Mouse (Mus musculus) v-Abl transformed pro-B cells (cell line): Measurements from ENCODE around the gene Trim33.

Source experiments
- in situ Hi-C, 2 experiments: fragments of 400-800 bp; cut with MboI; formaldehyde crosslinking; loops; one replicate each; pipeline ENCODE4 v1.15.1; 2025; ENCODE audit not compliant: unreplicated experiment in 2 of 2

The Trim33 gene

DNA sequence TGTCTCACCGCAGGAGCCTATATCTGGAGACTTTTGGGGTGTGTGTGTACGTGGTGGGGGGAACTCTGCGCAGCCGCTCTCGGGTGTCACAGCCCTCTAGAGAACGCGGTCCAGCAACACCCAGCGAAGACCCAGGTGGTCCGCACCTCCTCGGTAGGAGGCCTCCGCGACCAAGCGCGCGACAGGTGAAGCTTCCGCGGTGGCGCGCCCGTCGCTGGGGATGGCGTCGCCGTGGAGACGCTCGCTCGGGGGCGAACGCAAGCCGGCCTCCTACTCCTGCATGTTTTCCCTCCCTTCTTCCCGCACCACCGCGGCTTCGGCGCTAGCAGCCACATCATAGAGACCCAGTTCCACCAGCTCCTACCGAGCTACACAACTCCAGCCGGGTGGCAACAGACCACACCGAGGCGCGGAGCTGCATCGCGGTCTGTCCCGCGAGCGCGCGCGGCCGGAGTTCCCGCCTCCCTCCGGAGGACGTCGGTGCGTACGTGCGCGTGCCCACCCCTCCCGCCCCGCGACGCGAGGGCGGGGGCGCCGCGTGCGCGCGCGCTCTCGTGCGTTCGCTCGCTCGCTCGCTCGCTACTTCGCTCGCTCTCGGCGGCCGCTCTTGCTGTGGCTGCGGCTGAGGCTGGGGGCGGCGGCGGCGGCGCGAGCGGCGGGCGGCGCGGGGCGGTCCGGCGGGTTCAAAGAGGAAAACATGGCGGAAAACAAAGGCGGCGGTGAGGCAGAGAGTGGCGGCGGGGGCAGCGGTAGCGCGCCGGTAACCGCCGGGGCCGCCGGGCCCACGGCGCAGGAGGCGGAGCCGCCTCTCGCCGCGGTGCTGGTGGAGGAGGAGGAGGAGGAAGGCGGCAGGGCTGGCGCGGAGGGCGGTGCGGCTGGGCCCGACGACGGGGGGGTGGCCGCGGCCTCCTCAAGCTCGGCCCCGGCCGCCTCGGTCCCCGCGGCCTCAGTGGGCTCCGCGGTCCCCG lies at the start of gene Trim33:
Gene Trim33, plus strand, starts transcription at position 112 of the 968 bp plus-strand sequence.
- in situ Hi-C loops = no loop called here

DNA sequence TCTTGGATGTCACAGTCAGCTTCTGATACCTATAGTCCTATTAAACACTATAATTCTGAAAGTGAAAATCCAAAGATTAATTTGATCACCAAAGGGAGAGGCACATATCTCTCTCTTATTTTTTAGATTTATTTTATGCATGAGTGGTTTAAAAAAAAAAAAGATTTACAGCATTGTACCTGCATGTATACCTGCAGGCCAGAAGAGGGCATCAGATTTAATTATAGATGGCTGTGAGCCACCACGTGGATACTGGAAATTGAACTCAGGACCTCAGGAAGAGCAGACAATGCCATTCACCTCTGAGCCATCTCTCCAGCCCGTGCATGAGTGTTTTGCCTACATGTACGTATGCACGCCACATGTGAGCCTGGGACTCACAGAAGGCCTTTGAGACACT lies 46.7 kb upstream of the Trim33 start:
- in situ Hi-C loops = no loop called here

DNA sequence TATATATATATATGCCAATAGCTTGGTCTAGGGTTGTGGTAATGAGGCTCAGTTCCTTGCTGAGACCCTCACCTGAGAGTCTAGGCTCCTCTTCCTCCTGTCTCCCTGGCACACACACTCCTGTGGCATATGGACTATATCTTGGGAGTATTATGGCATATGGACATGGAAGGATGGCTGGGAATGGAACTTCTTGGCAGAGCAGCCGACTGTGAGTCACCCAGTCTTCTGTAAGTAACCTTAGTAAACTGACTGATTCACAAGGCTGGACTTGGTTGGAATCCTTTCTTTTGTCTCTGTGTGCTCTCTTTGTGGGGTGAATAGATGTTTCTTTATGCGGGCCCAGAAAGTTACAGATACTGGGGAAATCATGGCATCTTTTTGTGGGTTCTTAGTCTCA lies 37.6 kb upstream of the Trim33 start:
- in situ Hi-C loops = no loop called here

DNA sequence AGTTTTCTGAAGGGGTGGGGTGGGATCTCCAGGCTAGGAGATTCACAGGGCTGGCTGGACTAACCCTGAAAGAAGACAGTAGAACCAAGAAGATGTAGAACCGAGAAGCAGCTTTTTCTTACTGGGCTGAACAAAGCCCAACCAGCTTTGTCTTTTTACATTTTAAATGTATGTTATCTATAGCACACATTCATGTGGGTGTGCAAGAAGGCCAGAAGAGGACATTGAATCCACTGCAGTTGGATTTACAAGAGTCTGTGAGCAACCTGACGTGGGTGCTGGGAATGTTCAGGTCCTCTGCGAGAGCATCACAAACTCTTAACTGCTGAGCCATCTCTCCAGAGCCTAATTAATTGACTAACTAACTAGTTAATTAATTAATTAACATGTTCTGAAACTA lies 36.9 kb upstream of the Trim33 start:
- in situ Hi-C loops = no loop called here

DNA sequence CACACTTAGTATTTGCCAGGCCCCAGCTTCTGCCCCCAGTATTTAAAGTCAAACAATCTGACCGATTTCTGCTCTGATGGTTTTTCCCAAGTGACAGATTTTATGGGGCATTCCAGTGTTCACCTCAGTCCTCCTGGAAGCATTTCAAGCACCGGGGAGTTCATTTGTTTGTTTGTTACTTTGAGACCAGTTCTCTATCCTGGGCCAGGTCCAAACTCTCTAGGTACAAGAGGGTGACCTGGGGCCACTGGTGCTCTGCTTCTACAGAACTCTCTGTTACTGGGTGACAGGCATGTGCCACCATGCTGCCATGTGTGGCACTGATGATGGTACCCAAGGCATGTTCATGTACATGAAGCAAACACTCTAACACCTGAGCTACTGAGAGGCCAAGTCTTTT lies 35.6 kb upstream of the Trim33 start:
- in situ Hi-C loops = no loop called here

DNA sequence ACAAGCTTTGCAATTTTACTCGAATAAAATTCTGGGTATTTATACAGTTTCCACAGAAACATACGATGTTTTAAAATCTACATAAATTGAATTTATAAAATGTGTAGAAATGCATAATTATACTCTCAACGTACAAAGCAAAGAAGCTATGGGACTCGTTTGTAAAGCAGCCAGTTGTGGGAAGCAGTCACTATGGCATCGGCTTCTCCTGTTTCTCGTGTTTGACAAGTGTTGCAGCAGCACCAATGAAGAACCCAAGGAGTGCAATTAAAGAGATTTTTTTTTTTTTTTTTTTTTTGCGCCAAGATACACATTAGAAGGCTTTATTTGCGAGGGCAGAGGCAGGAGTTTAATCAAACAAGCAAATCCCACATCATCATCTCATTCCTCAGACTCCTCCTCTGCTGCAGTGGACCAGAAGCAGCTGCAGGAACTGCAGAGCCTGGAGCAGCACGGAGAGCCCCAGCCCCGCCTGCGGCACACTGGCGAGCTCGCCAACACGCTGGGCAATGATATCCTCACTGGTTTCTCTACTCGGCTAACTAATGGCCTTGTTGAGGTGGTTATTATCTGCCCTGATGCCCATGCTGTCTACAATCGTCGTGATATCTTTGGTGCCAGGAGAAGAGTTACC lies 32.3 kb upstream of the Trim33 start:
- in situ Hi-C loops = no loop called here

DNA sequence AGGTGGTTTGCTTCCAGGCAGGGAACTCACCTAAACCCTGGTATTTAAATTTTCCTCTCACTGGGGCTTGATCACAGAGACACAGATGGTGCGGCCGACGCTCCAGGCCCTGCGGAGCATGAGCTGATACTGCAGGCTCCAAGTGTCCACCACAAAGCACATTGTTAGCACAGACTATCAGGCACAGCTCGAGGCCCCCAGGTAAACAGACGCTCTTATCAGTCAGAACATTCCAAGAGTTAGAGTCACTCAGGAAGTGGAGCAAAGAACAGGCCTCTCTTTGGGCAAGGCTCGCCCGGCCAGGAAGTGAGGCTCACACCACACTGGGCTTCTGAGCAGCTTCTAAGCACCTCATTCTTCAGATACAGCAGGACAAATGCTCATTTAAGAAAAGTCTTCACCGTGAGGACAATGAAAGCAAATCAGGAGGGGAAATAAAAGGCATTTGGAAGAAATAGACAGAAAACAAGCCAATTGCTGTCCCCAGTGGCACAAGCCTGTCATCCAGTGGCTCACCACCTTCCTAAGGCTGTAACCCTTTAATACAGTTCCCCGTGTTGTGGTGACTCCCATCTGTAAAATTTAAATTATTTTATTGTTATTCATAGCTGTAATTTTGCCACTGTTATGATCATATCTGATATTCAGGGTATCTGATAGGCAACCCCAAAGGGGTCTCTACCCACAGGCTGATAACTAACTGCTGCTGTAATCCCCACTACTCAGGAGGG lies 22.8 kb upstream of the Trim33 start:
- in situ Hi-C loops = no loop called here

DNA sequence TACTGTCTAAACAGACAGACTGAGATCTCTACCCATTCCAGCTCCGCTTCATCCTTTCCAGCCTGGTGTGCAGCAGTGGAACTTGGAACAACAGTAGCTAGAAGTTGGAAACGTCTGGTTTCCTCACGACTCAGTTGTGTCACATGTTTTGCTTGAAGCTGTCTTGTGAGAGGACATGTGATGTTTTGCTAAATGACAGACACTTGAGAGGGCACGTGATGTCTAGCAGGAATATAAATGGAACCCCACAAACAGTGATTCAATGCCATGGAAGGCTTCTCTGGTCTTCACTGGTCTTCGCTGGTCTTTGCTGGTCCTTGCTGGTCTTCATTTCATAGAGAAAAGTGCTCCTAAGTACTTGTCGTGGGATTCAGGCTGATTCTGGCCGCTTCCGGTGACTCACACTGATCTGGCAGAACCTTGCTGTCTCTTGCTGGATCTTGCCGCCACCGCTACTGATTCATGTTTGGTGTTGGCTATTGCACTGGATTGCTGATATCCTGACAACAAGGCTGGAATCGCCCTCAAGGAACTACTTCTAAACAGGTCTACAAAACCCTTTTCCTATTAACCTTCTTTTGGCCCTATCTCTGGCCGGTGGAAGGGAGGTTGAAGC lies 16.2 kb upstream of the Trim33 start:
- in situ Hi-C loops = no loop called here

DNA sequence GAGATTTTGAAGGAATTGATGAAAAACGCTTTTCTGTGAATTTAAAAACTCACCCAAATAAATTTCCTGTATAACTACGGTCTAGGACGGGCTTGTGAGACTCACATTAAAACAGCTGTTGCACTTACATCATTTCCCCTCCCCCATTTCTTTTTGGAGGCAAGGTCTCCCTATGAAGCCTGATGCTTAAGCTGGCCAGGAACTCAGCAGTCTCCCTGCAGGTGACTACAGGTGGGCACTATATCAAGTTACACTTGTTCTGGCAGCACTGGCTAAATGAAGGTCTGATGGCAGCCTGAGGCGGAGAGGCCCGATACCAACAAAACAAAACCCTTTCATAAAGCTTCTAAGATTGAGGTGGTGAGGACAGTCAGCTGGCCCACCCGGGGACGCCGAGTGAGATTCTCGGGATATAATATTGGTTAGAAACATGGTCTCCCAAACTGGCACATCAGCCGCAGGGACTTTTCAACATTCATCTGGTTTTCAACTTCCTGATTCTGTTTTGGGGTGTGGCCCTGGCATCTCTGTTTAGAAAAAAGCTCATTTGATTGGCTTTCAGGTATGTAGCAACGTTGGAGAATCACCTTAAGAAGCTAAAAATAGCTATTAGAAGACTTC lies 422 bp upstream of the Trim33 start:
- in situ Hi-C loops = no loop called here

DNA sequence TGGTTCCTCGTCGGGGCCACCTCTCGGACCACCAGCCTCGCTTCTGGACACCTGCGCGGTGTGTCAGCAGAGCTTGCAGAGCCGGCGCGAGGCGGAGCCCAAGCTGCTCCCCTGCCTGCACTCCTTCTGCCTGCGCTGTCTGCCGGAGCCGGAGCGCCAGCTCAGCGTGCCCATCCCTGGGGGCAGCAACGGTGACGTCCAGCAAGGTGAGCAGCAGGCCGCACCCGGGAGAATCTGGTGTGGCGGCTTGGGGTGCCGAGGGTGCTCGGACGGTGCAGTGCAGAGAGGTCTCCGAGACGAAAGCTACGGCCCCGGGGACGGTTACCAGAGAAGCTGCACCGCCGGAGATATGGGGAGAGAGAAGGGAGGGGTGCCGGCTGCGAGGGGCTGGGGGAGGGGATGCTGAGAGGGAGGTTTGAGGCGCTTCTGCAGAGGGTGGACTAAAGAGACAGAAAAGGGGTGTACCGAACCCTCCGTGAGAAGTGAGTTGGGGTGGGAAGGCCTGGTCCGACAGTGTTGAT lies 1.2 kb downstream of the Trim33 start:
- in situ Hi-C loops = no loop called here

DNA sequence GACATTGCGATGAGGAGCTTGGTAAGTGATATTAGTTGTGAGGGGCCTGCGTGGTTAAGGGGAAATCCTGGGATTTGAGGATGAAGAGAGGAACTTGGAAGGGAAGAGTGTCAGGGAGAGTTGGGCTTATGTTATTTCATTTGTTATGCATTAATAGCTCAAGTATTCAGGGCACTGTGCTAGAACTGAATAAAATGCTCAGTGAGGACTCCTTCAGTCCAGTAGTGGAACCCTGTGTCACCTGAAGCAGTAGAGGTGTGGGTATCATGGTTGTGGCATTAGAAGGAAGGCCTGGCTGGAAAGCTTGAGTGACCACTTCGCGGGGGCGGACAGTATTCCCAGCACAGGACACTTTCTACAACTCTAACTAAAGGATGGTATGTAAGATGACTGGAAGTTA lies 1.8 kb downstream of the Trim33 start:
- in situ Hi-C loops = no loop called here

DNA sequence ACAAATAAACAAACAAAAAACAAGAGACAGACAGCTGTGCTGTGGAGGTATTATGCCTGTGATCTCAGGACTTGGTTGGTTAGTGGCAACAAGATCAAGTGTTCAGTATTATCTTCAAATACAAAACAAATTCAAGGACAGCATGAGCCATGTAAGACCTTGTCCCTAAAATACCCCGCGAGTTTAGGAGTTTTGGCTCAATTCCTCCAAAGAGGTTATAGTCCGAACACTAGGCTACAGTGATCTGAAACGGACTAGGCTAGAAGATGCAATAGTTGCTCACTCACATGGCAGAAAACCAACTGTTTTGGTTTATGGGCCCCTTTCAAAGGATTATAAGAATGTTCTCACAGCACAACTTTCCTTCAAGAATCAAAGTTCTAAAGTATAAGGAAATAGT lies 9.7 kb downstream of the Trim33 start:
- in situ Hi-C loops = no loop called here

DNA sequence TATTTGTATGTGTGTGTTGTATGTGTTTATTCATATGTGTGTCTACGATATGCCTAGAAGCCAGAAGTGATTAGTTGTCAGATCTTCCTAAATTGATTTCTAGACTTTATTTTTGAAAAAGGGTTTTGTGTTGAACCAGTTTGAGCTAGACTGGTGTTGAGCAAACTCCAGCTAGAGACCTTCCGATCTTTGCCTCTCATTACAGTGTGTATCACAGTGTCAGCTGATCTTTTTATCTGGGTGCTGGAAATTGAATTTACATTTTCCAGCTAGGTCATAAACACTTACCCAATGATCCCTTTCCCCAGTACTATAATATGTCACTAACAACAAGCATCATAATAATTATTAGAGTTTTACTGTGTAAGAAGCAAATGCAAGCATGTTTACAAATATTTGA lies 12.0 kb downstream of the Trim33 start:
- in situ Hi-C loops = no loop called here

DNA sequence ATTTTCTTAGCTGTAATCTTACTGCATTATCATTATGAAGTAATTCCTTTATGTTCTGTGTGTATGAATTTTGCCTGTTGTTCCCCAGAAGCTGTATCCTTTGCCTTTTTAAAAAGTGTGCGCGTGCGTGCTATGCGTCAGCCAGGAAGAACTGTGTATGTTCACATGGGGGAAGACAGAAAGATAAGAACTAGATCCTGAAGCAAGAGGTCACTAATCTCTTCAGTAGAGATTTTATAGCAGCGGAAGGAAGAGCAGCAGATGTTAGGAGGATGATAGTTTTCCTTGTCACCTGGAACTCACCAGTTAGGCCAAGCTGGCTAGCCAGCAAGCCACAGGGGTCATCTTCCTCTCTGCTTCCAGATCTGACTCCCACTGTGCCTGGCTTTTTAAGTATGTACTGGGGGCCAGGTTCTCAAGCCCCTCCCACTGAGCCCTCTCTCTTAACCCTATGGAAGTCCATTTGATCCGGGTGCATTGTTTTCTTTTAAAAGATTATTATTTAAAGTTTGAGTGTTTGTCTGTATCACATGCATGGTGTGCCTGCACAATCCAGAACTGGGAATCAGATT lies 26.4 kb downstream of the Trim33 start:
- in situ Hi-C loops = no loop called here

DNA sequence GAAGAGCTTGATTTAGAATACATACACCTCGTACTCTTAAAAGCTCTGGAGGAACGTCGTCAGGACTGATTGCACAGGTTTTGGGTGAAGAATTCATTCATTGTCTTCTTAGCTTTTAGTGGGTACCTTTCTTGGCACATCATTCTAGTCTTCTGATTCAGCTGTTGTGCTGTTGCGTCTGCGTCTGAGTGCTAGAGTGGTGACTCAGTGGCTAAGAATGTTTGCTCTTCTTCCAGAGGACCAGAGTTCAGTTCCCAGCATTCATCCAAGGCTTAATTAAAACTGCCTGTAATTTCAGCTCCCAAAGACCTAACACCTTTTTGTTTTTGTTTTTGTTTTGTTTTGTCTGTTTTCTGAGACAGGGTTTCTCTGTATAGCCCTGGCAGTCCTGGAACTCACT lies 30.2 kb downstream of the Trim33 start:
- in situ Hi-C loops = no loop called here

DNA sequence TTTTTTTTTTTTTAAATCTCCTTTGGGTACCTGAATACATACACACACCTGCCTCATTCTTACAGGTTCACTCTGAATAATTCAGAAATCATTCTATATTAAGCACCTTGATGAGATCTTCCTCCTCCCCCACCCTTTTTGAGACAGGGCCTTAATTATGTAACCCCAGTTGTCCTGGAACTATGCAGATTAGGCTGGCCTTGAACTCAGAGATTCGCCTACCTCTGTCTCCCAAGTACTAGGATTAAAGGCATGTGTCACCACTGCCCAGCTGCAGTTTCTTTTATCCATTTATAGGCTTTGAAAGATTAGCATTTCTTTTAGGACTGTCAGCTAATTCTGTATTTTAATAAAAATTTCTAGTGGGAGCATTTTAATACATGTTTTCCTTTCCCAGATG lies 30.7 kb downstream of the Trim33 start:
- in situ Hi-C loops = no loop called here

DNA sequence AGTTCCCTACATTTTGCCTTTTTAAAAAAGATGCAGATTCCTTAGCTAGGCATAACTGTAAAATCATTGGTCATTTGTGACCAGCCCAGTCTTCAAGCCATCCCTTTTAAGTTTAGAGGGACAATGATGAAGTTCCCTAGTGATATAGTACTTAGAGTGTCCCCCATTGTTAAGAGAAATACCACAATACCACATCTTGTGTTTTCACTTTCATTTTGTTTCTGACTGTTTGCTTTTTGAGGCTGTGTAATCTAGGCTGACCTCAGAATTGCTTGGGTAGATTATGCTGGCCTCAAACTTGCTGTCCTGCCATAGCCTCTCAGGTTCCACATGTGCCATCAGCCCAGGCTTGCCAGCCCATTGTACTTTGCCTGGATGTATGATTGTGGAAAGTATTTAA lies 35.2 kb downstream of the Trim33 start:
- in situ Hi-C loops = no loop called here

DNA sequence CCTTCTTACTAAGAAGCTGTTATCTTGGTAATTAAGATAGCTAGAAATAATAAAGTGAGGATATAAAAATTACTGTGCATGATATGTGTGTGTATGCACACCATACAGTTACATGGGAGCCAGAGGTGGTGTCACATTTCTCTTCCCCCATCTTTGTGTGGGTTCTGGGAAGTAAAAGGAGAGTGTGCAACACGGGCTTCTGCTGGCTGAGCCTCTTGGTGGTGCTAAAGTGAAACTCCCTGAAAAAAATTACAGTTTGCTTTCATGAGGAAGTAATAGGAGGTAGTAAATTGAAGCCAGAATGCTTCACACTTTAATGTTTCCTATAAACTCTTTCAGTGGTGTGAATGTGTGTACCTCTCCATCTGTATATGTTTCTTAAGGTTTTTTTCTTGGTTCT lies 56.3 kb downstream of the Trim33 start:
- in situ Hi-C loops = no loop called here

DNA sequence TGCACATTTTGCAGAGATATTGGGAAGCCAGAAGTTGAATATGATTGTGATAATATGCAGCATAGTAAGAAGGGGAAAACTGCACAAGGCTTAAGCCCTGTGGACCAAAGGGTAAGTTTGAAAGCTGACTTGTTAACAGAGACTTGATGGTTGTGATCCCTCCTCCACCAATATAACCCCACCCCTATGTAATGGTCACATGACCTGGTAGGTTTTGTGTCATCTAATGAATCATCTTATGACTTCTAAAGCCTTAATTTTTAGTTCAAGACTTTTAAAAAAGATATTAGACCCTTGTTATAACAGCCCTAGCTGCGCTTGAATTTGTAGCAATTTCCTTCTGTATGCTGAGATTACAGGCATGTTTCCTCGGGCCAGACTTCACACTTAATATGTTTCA lies 67.6 kb downstream of the Trim33 start:
- in situ Hi-C loops = no loop called here

DNA sequence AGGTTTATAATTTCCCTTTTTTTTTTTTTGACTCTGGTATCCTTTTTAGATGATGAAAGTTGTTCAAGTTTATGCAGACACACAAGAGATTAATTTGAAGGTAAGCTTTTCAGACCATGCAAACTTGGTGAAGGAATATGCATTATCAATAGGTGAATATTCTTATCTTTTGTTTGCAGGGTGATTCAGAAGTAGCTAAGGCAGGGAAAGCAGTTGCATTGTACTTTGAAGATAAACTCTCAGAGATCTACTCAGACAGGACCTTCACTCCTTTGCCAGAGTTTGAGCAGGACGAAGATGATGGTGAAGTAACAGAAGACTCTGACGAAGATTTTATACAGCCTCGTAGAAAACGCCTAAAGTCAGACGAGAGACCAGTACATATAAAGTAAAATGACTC lies 74.4 kb downstream of the Trim33 start:
- in situ Hi-C loops = loop anchor here in 1 of 2 experiments (25.0 kb wide), 2 partner anchors 291 to 1766 kb away; partner anchors contain the start of genes Ampd1 and Nras
